Mouse (Mus musculus): Measurements from ENCODE around the gene Keap1. TPM values are rescaled to one million over a fixed set of nuclear protein-coding genes. Genes with fewer than 3 reads are reported as not detected.
"Not testable (repeated sequence)": the region's sequence is repeated elsewhere in the genome, so short reads cannot be mapped to it uniquely, and the experiment has no call there.

Keap1 gene
- polyA plus RNA-seq, 1 experiment from 2014 or later = 26.3 TPM

DNA sequence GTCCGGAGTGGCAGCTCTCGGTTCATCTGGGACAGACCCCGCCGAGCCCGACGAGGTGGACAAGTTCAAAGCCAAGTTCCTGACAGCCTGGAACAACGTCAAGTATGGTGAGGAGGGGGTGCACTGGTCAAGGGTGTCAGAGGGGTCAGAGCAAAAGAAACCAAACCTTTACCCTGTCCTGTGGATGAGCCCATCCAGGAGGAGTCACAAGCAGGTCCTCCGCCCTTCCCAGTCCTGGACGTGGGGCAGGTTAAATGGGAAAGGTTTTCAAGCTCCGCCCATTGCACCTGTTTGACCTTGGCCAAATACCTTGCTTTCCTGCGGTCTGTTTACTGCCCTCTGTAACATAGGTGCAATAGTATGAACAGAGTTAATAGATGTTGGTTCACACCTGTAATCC is 26.4 kb upstream of the Keap1 start:
- Histone ChIP-seq H3K4me2 (peak overlapping the region; percentile 87), H3K27me3 (ENCODE audit: control insufficient read depth, insufficient read depth, low read length) (no peaks in the 10 kb centered on the region), H3K9me3 (ENCODE audit: control insufficient read depth, low read length) (no peaks in the 10 kb centered on the region), H3K4me1 (ENCODE audit: control insufficient read depth, insufficient read depth, low read length) (peaks cover 16% of the 10 kb centered on the region), H3K4me3 (ENCODE audit: low read depth, low read length) (peak overlapping the region; percentile 71), H3K27ac (ENCODE audit: low read depth, low read length) (peak overlapping the region; percentile 50; the same call in 1 of the 2 replicates), H3K9ac (ENCODE audit: low read length) (peak overlapping the region; percentile 95), H3K36me3 (ENCODE audit: control insufficient read depth, insufficient read depth, low read length) (peaks cover 3% of the 10 kb centered on the region)
- WGBS = 5% methylated on average over 11 of the region's 11 CpGs
- ATAC-seq (ENCODE audit: low FRiP score) = no peak; the same call in 1 of the 2 replicates
- DNase-seq (ENCODE audit: low spot score, missing footprints) = no peak

DNA sequence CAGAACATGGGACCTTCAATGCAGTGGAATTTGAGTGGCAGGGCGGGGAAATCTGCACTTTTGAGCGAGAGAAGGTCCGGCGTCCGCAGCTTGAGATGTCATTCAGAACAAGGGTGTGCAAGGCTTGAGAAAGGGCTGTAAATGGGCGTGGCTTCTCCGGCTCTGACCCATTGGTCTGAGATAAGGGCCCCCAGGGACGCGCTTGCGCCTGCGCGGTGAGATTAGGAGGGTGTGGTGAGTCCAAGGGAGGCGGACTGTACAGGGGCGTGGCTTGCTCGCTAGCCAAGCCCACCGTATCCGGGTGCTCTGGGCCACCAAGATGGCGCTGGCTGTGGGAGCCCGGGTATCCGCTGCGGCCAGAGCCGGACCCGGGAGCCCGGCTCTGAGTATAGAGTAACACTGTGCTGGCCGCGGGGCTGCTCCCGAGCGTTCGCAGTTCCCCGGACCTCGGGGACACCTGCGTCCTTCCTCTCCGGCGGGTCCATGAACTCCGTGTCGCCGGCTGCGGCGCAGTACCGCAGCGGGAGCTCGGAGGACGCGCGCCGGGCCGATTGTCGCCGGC is 25.9 kb upstream of the Keap1 start, which contains the start of gene Atg4d:
Gene Atg4d (plus strand): TSS at position 294 of the 562 bp plus-strand sequence.
- H3K36me3 ChIP-seq (ENCODE audit: control insufficient read depth, insufficient read depth, low read length) = peaks cover 3% of the 10 kb centered on the region

DNA sequence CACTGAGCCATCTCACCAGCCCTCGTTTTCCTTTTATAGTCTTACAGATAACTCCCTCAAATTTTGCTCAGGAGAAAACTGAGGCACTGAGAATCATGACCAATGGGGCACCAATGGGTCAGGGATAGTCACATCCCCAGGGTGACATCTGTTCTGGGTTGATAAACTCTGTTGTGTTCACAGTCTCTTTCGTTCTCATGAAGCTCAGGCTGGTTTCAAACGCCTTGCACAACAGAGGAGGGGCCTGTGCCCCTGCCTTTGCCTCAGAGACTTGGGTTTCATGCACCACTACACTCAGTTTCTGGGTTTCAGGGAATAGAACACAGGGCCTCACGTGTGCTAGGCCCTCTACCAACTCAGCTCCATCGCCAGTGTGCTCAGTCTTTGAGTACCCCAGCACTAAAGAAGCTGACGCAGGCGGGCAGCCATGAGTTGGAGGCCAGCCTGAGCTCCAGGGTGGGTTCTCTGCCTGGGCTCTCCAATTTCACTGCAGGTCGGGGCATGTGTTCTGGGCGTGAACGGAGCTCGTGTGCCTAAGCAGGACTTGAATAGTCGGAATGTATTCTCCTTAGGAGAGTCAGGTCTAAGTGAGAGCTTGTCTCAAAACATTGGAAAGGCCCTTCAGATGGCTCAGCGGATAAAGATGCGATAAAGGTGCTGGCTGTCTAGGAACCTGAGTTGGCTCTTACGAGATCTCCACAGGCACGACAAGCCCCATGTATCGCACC is 25.3 kb upstream of the Keap1 start:
- Histone ChIP-seq H3K9me3 (ENCODE audit: control insufficient read depth, low read length) (no peaks in the 10 kb centered on the region), H3K27me3 (ENCODE audit: control insufficient read depth, insufficient read depth, low read length) (no peaks in the 10 kb centered on the region), H3K9ac (ENCODE audit: low read length) (peak overlapping the region; percentile 95), H3K4me2 (peak overlapping the region; percentile 87), H3K4me3 (ENCODE audit: low read depth, low read length) (peak overlapping the region; percentile 71), H3K4me1 (ENCODE audit: control insufficient read depth, insufficient read depth, low read length) (peaks cover 16% of the 10 kb centered on the region), H3K27ac (ENCODE audit: low read depth, low read length) (peak overlapping the region; percentile 54), H3K36me3 (ENCODE audit: control insufficient read depth, insufficient read depth, low read length) (peaks cover 3% of the 10 kb centered on the region)
- 19% methylated on average over 17 of the region's 17 CpGs for WGBS
- DNase-seq (ENCODE audit: low spot score, missing footprints) (no peak), ATAC-seq (ENCODE audit: low FRiP score) (peak; percentile 33)

More for the DNA sequence above, 25.9 kb upstream of the Keap1 start, which contains the start of gene Atg4d:
- DNase-seq (ENCODE audit: low spot score, missing footprints) (peak; percentile 100), ATAC-seq (ENCODE audit: low FRiP score) (peak; percentile 99)
- Histone ChIP-seq H3K4me1 (ENCODE audit: control insufficient read depth, insufficient read depth, low read length) (peaks cover 16% of the 10 kb centered on the region), H3K27ac (ENCODE audit: low read depth, low read length) (peak within 1 kb of the TSS; percentile 54), H3K27me3 (ENCODE audit: control insufficient read depth, insufficient read depth, low read length) (no peaks in the 10 kb centered on the region), H3K9me3 (ENCODE audit: control insufficient read depth, low read length) (no peaks in the 10 kb centered on the region), H3K4me3 (ENCODE audit: low read depth, low read length) (peak within 1 kb of the TSS; percentile 71), H3K9ac (ENCODE audit: low read length) (peak within 1 kb of the TSS; percentile 95), H3K4me2 (peak within 1 kb of the TSS; percentile 87)
- WGBS = under 1% methylated on average over 49 of the region's 49 CpGs

DNA sequence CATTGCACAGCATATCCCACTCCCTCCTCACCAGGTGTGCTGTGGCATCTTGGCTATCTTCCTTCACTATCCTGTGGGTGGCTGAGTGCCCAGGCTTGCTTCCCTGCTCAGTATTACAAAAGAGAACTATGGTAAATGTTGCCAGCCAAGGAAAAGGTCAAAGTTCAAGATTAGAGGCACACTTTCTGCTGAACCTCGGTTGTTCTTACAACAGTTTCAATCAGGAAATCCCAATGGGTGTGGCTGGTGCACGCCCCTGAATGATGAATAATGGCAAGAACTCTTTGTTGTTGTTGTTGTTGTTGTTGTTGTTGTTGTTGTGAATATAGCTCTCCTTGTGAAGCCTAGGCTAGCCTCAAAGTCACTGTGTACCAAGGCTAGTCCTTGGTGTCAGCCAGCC is 22.7 kb upstream of the Keap1 start:
- DNase-seq (ENCODE audit: low spot score, missing footprints) (no peak), ATAC-seq (ENCODE audit: low FRiP score) (no peak)
- 58% methylated on average over 2 of the region's 2 CpGs for WGBS
- H3K27ac ChIP-seq (ENCODE audit: low read depth, low read length) = no peak overlapping the region
- H3K27me3 ChIP-seq (ENCODE audit: control insufficient read depth, insufficient read depth, low read length) = no peaks in the 10 kb centered on the region
- no peaks in the 10 kb centered on the region for H3K9me3 ChIP-seq (ENCODE audit: control insufficient read depth, low read length)
- no peaks in the 10 kb centered on the region for H3K36me3 ChIP-seq (ENCODE audit: control insufficient read depth, insufficient read depth, low read length)
- H3K4me3 ChIP-seq (ENCODE audit: low read depth, low read length) = no peak overlapping the region
- H3K4me1 ChIP-seq (ENCODE audit: control insufficient read depth, insufficient read depth, low read length) = peaks cover 16% of the 10 kb centered on the region
- no peak overlapping the region for H3K9ac ChIP-seq (ENCODE audit: low read length)
- no peak overlapping the region for H3K4me2 ChIP-seq

DNA sequence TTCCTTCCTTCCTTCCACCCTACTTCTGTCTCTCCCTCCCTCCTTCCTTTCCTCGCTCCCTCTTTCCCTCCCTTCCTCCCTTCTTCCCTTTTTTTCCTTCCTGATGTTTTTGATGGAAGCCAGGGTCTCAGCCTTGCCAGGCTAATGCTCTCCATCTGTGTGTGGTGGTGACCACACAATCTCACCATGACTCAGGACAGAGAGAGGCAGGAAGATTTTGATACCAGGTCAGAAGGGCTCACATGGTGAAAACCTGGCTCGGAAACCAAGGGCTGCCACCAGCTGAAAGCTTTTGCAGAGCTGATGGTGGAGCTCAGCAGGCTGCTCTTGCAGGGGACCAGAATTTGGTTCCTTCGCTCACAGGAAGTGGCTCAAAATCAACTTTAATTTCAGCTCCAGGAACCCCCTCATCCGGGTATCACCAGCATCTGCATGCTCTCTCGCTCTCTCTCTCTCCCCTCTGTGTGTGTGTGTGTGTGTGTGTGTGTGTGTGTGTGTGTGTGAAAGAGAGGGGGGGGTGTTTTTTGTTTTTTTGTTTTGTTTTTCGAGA is 21.4 kb upstream of the Keap1 start:
- no peak overlapping the region for H3K4me2 ChIP-seq
- H3K27ac ChIP-seq (ENCODE audit: low read depth, low read length) = no peak overlapping the region
- H3K9me3 ChIP-seq (ENCODE audit: control insufficient read depth, low read length) = no peaks in the 10 kb centered on the region
- H3K4me1 ChIP-seq (ENCODE audit: control insufficient read depth, insufficient read depth, low read length) = peaks cover 3% of the 10 kb centered on the region
- H3K27me3 ChIP-seq (ENCODE audit: control insufficient read depth, insufficient read depth, low read length) = no peaks in the 10 kb centered on the region
- DNase-seq (ENCODE audit: low spot score, missing footprints) (no peak), ATAC-seq (ENCODE audit: low FRiP score) (no peak)
- no peaks in the 10 kb centered on the region for H3K36me3 ChIP-seq (ENCODE audit: control insufficient read depth, insufficient read depth, low read length)
- no peak overlapping the region for H3K9ac ChIP-seq (ENCODE audit: low read length)
- H3K4me3 ChIP-seq (ENCODE audit: low read depth, low read length) = no peak overlapping the region
- 82% methylated on average over 6 of the region's 6 CpGs for WGBS

DNA sequence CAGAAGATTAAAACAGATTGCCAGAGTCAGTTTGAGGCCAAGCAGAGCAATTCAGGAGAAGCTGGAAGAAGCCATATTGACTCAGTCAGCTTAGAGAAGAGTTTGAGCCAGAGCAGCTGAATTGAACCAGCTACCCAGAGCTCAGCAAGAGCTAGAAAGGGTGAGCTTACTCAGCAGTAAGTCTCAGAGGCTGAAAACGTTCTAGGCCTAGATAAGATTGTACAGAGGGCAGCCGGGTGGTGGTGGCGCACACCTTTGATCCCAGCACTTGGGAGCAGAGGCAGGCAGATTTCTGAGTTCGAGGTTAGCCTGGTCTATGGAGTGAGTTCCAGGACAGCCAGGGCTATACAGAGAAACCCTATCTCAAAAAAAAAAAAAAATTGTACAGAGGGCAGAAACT is 17.2 kb upstream of the Keap1 start:
- H3K36me3 ChIP-seq (ENCODE audit: control insufficient read depth, insufficient read depth, low read length); H3K27me3 ChIP-seq (ENCODE audit: control insufficient read depth, insufficient read depth, low read length); ATAC-seq (ENCODE audit: low FRiP score); H3K4me2 ChIP-seq; H3K9ac ChIP-seq (ENCODE audit: low read length); H3K9me3 ChIP-seq (ENCODE audit: control insufficient read depth, low read length); DNase-seq (ENCODE audit: low spot score, missing footprints); H3K27ac ChIP-seq (ENCODE audit: low read depth, low read length); H3K4me3 ChIP-seq (ENCODE audit: low read depth, low read length); H3K4me1 ChIP-seq (ENCODE audit: control insufficient read depth, insufficient read depth, low read length): not testable (repeated sequence)
- 86% methylated on average over 4 of the region's 4 CpGs for WGBS

DNA sequence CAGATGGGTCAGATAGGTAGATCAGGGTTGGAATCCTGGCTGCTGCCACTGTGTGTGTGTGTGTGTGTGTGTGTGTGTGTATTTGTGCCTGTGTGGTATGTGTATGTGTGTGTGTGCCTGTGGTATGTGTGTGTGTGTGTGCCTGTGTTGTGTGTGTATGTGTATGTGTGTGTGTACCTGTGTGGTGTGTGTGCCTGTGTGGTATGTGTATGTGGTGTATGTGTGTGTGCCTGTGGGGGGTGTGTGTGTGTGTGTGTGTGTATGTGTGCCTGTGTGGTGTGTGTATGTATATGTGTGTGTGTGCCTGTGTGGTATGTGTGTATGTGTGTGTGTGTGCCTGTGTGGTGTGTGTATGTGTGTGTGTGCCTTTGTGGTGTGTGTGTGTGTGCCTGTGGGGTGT is 15.5 kb upstream of the Keap1 start:
- ATAC-seq (ENCODE audit: low FRiP score) = no peak
- Histone ChIP-seq H3K4me2 (no peak overlapping the region), H3K4me1 (ENCODE audit: control insufficient read depth, insufficient read depth, low read length) (no peaks in the 10 kb centered on the region), H3K27me3 (ENCODE audit: control insufficient read depth, insufficient read depth, low read length) (peaks cover 15% of the 10 kb centered on the region), H3K9ac (ENCODE audit: low read length) (no peak overlapping the region), H3K36me3 (ENCODE audit: control insufficient read depth, insufficient read depth, low read length) (no peaks in the 10 kb centered on the region), H3K9me3 (ENCODE audit: control insufficient read depth, low read length) (no peaks in the 10 kb centered on the region), H3K27ac (ENCODE audit: low read depth, low read length) (no peak overlapping the region), H3K4me3 (ENCODE audit: low read depth, low read length) (no peak overlapping the region)
- DNase-seq (ENCODE audit: low spot score, missing footprints) = no peak

DNA sequence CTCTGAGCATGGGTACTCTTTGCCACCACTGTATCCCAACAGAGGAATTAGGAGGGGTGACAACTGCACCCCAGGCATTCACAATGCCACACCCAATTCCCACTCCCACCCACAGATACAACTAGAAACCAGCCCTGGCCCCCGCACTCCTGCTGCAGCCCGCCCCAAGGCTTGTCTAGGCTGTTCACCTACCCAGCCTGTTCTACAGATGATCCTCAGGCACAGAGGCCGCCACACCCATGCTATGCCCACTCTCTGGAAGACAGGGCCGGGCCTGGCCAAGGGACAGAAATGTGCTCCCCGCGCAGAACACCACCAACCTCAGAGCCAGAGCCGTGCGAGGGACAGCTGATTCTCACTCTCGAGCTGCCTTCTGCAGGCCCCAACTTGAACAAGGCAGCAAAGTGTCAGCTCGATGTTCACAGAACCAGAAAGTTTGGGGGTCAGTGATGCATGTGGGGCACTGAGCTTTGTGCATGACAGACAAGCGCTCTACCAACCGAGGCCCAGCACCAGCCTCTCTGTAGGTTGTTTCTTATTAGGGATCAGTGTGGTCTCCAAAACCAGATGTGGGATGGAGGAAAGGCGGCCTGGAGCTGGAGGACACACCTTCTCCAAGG is 12.1 kb upstream of the Keap1 start:
- Histone ChIP-seq H3K36me3 (ENCODE audit: control insufficient read depth, insufficient read depth, low read length) (no peaks in the 10 kb centered on the region), H3K9ac (ENCODE audit: low read length) (no peak overlapping the region), H3K4me3 (ENCODE audit: low read depth, low read length) (no peak overlapping the region), H3K4me1 (ENCODE audit: control insufficient read depth, insufficient read depth, low read length) (no peaks in the 10 kb centered on the region), H3K4me2 (no peak overlapping the region), H3K9me3 (ENCODE audit: control insufficient read depth, low read length) (no peaks in the 10 kb centered on the region), H3K27ac (ENCODE audit: low read depth, low read length) (no peak overlapping the region), H3K27me3 (ENCODE audit: control insufficient read depth, insufficient read depth, low read length) (peaks cover 44% of the 10 kb centered on the region)
- DNase-seq (ENCODE audit: low spot score, missing footprints) (no peak), ATAC-seq (ENCODE audit: low FRiP score) (no peak)
- 68% methylated on average over 13 of the region's 13 CpGs for WGBS

DNA sequence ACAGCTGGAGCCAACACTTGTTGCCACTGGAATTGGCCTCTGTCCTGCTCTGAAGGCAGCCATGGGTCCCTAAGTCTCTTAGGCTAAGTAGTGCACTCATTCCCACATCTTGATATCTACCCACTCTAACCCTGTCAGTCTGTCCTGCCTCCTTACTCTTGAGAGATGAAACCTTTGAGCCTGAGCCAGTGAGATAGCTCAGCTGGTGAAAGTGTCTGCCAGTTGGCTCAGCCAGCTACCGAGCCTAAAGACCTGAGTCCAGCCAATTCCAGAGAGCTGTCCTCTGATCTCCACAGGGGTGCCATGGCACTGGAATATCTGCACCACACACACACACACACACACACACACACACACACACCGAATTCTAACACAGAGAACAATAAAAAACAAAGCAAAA is 11.3 kb upstream of the Keap1 start:
- no peak overlapping the region for H3K27ac ChIP-seq (ENCODE audit: low read depth, low read length)
- ATAC-seq (ENCODE audit: low FRiP score) = no peak
- H3K4me1 ChIP-seq (ENCODE audit: control insufficient read depth, insufficient read depth, low read length) = no peaks in the 10 kb centered on the region
- no peaks in the 10 kb centered on the region for H3K36me3 ChIP-seq (ENCODE audit: control insufficient read depth, insufficient read depth, low read length)
- peaks cover 51% of the 10 kb centered on the region for H3K27me3 ChIP-seq (ENCODE audit: control insufficient read depth, insufficient read depth, low read length)
- DNase-seq (ENCODE audit: low spot score, missing footprints) = no peak
- H3K4me2 ChIP-seq = no peak overlapping the region
- H3K9me3 ChIP-seq (ENCODE audit: control insufficient read depth, low read length) = no peaks in the 10 kb centered on the region
- H3K4me3 ChIP-seq (ENCODE audit: low read depth, low read length) = no peak overlapping the region
- 60% methylated on average over 2 of the region's 2 CpGs for WGBS
- H3K9ac ChIP-seq (ENCODE audit: low read length) = no peak overlapping the region
